In the genomic region with DNA sequence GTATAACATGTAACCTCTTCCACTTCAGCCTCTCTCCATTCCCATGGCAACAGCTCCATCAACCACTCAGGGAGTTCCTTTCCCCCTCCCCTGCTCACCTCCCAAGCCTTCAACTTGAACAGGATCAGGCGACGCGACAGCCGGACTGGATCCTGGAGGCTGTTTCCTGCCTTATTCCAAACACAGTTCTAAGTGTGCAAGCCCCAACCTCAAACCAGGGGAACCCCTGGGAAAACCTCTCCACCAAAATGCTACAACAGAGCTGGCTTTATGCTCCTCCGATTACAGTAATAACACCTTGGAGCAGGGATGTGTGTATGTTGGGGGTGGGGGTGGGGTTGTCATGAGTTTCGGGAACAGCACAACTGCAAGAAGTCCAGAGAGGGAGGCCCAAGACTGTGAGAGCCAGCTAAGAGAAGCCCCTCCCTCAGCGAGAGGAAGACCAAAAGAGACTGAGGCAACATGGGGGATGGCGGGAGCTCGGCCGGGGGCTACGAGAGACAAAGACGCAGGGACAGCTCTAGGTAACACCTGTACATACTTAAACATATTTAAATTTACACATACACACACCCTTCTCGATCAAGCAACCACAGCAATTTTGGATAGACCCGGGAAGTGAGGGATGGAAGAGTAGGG, we compare ENCODE assay signal across 8 mouse cellular contexts. TPM values are rescaled to one million over a fixed set of nuclear protein-coding genes. Genes with fewer than 3 reads are reported as not detected.
DNase-seq lines count a peak whose midpoint lies in the region; ATAC-seq and TF ChIP-seq lines count a peak whose summit lies in the region.

No protein-coding gene starts in this region.

- 0 out of 2 replicates have a peak, but pooled peaks cover 4% of the 10 kb centered on the region for H3K36me3 ChIP-seq in kidney, postnatal 0 days (ENCODE audit: insufficient read depth, low read length)
- H3K36me3 ChIP-seq in embryonic facial prominence, embryonic 13.5 days: peaks cover 7% of the 10 kb centered on the region
- H3K36me3 ChIP-seq in limb, embryonic 10.5 days: peaks cover 42% of the 10 kb centered on the region

- no peak for TF ChIP-seq CTCF in kidney, postnatal 0 days (IDR thresholded peaks at IDR 0.05; ENCODE audit: low read depth)
- no peak for TF ChIP-seq CTCF in olfactory bulb, adult 2 months (IDR thresholded peaks at IDR 0.05; ENCODE audit: insufficient read depth, low read depth, low read length)

- no peak for TF ChIP-seq POLR2A in olfactory bulb, adult 2 months (IDR thresholded peaks at IDR 0.05; ENCODE audit: insufficient read depth, low read depth, low read length)

- peak overlapping the region; percentile 93 for H3K4me3 ChIP-seq in kidney, postnatal 0 days (replicated peaks; ENCODE audit: low read depth, low read length)
- peak overlapping the region; percentile 94 for H3K4me3 ChIP-seq in embryonic facial prominence, embryonic 13.5 days
- peak overlapping the region; percentile 89 for H3K4me3 ChIP-seq in limb, embryonic 10.5 days
- peak overlapping the region; percentile 63 for H3K4me3 ChIP-seq in olfactory bulb, adult 2 months (ENCODE audit: insufficient read depth, low read depth, low read length)

- ATAC-seq in kidney, postnatal 0 days (replicated peaks; ENCODE audit: low FRiP score, low read depth): no peak
- ATAC-seq in embryonic facial prominence, embryonic 13.5 days (ENCODE audit: insufficient number of reproducible peaks, insufficient read depth, low FRiP score, low TSS enrichment, low read depth): no peak
- no peak for ATAC-seq in megakaryocyte-erythroid progenitor cell, adult 5-6 weeks (replicated peaks; ENCODE audit: low FRiP score, low TSS enrichment, poor library complexity, severe bottlenecking)

- peak overlapping the region; percentile 93 for H3K9ac ChIP-seq in kidney, postnatal 0 days (ENCODE audit: low read depth, low read length)
- H3K9ac ChIP-seq in embryonic facial prominence, embryonic 13.5 days: peak overlapping the region; percentile 96

- WGBS in kidney, postnatal 0 days: under 1% methylated on average over 14 of the region's 14 CpGs
- WGBS in embryonic facial prominence, embryonic 13.5 days: 1% methylated on average over 14 of the region's 14 CpGs
- 1% methylated on average over 14 of the region's 14 CpGs for WGBS in limb, embryonic 10.5 days
- WGBS in olfactory bulb, adult 2 months: 4% methylated on average over 14 of the region's 14 CpGs

- H3K27ac ChIP-seq in kidney, postnatal 0 days: peak overlapping the region; percentile 98
- peak overlapping the region; percentile 98 for H3K27ac ChIP-seq in embryonic facial prominence, embryonic 13.5 days
- H3K27ac ChIP-seq in limb, embryonic 10.5 days: peak overlapping the region; percentile 99
- H3K27ac ChIP-seq in olfactory bulb, adult 2 months (ENCODE audit: insufficient read depth, low read depth, low read length): no peak overlapping the region

- H3K9me3 ChIP-seq in kidney, postnatal 0 days (replicated peaks; ENCODE audit: low read length): no peaks in the 10 kb centered on the region
- H3K9me3 ChIP-seq in embryonic facial prominence, embryonic 13.5 days: no peaks in the 10 kb centered on the region
- no peaks in the 10 kb centered on the region for H3K9me3 ChIP-seq in limb, embryonic 10.5 days (replicated peaks)

- DNase-seq in kidney, postnatal 0 days (ENCODE audit: low spot score): peak; percentile 69
- no peak for DNase-seq in kidney, postnatal 36 days
- DNase-seq in limb, embryonic 10.5 days (ENCODE audit: low spot score): peak; percentile 59
- no peak for DNase-seq in right cerebral cortex, postnatal 25 days
- no peak for DNase-seq in lung, postnatal 14 days

- H3K4me1 ChIP-seq in kidney, postnatal 0 days (replicated peaks; ENCODE audit: insufficient read depth, low read length): peaks cover 35% of the 10 kb centered on the region
- peaks cover 59% of the 10 kb centered on the region for H3K4me1 ChIP-seq in embryonic facial prominence, embryonic 13.5 days
- H3K4me1 ChIP-seq in limb, embryonic 10.5 days: peaks cover 63% of the 10 kb centered on the region
- peaks cover 42% of the 10 kb centered on the region for H3K4me1 ChIP-seq in olfactory bulb, adult 2 months (ENCODE audit: control insufficient read depth, insufficient read depth, low read length)

- H3K4me2 ChIP-seq in kidney, postnatal 0 days (ENCODE audit: low read length): peak overlapping the region; percentile 93
- peak overlapping the region; percentile 90 for H3K4me2 ChIP-seq in embryonic facial prominence, embryonic 13.5 days

- no peaks in the 10 kb centered on the region for H3K27me3 ChIP-seq in kidney, postnatal 0 days (ENCODE audit: insufficient read depth, low read length)
- no peaks in the 10 kb centered on the region for H3K27me3 ChIP-seq in embryonic facial prominence, embryonic 13.5 days
- H3K27me3 ChIP-seq in limb, embryonic 10.5 days (ENCODE audit: low read depth, poor library complexity, severe bottlenecking): no peaks in the 10 kb centered on the region

RNA-seq across cellular contexts. Expression of a gene that starts 2.3 kb away (rescaled TPM):
- polyA plus RNA-seq in kidney, postnatal 0 days (2015; fragmentation: Nextera tagmentation; extraction: Ambion mirVana): 10.4 and 11.4 TPM in 2 replicates
- 17.2 and 20.9 TPM in 2 replicates for polyA plus RNA-seq in embryonic facial prominence, embryonic 13.5 days (2015; fragmentation: Nextera tagmentation; extraction: Ambion mirVana)
- polyA plus RNA-seq in limb, embryonic 10.5 days (2016; fragmentation: Nextera tagmentation; extraction: Ambion mirVana): 21.0 and 21.5 TPM in 2 replicates
- not detected in 2 replicates for polyA plus RNA-seq in olfactory bulb, adult 2 months (2012; ENCODE audit: insufficient read depth, insufficient read length, low replicate concordance, missing spikeins)
- total RNA-seq in megakaryocyte-erythroid progenitor cell, adult 5-6 weeks (2014; fragmentation: Nextera tagmentation): 6.8 and 19.0 TPM in 2 replicates
- total RNA-seq in megakaryocyte-erythroid progenitor cell, adult 5-6 weeks (2017): 0.23 and 0.28 TPM in 2 replicates

RNA-seq across cellular contexts. Expression of a gene that starts 5.2 kb away (rescaled TPM):
- polyA plus RNA-seq in kidney, postnatal 0 days (2015; fragmentation: Nextera tagmentation; extraction: Ambion mirVana): 504 and 541 TPM in 2 replicates
- 443 and 487 TPM in 2 replicates for polyA plus RNA-seq in embryonic facial prominence, embryonic 13.5 days (2015; fragmentation: Nextera tagmentation; extraction: Ambion mirVana)
- 626 and 675 TPM in 2 replicates for polyA plus RNA-seq in limb, embryonic 10.5 days (2016; fragmentation: Nextera tagmentation; extraction: Ambion mirVana)
- not detected in 2 replicates for polyA plus RNA-seq in olfactory bulb, adult 2 months (2012; ENCODE audit: insufficient read depth, insufficient read length, low replicate concordance, missing spikeins)
- total RNA-seq in megakaryocyte-erythroid progenitor cell, adult 5-6 weeks (2014; fragmentation: Nextera tagmentation): 226 and 360 TPM in 2 replicates
- total RNA-seq in megakaryocyte-erythroid progenitor cell, adult 5-6 weeks (2017): 171 and 175 TPM in 2 replicates

RNA-seq across cellular contexts. Expression of a gene that starts 12.4 kb away (rescaled TPM):
- polyA plus RNA-seq in kidney, postnatal 0 days (2015; fragmentation: Nextera tagmentation; extraction: Ambion mirVana): 69.2 and 70.9 TPM in 2 replicates
- polyA plus RNA-seq in embryonic facial prominence, embryonic 13.5 days (2015; fragmentation: Nextera tagmentation; extraction: Ambion mirVana): 12.5 and 13.4 TPM in 2 replicates
- polyA plus RNA-seq in limb, embryonic 10.5 days (2016; fragmentation: Nextera tagmentation; extraction: Ambion mirVana): 9.4 and 15.3 TPM in 2 replicates
- not detected in 2 replicates for polyA plus RNA-seq in olfactory bulb, adult 2 months (2012; ENCODE audit: insufficient read depth, insufficient read length, low replicate concordance, missing spikeins)
- 10.1 TPM in 1 of 2 replicates, not detected in the other for total RNA-seq in megakaryocyte-erythroid progenitor cell, adult 5-6 weeks (2014; fragmentation: Nextera tagmentation)
- 15.9 TPM in 1 of 2 replicates, not detected in the other for total RNA-seq in megakaryocyte-erythroid progenitor cell, adult 5-6 weeks (2017)

RNA-seq across cellular contexts. Expression of a gene that starts 34.8 kb away (rescaled TPM):
- polyA plus RNA-seq in kidney, postnatal 0 days (2015; fragmentation: Nextera tagmentation; extraction: Ambion mirVana): 2.3 TPM in 2 replicates
- polyA plus RNA-seq in embryonic facial prominence, embryonic 13.5 days (2015; fragmentation: Nextera tagmentation; extraction: Ambion mirVana): 3.1 and 3.3 TPM in 2 replicates
- polyA plus RNA-seq in limb, embryonic 10.5 days (2016; fragmentation: Nextera tagmentation; extraction: Ambion mirVana): 2.5 TPM in 2 replicates
- polyA plus RNA-seq in olfactory bulb, adult 2 months (2012; ENCODE audit: insufficient read depth, insufficient read length, low replicate concordance, missing spikeins): 69.4 and 106 TPM in 2 replicates
- 5.4 and 6.1 TPM in 2 replicates for total RNA-seq in megakaryocyte-erythroid progenitor cell, adult 5-6 weeks (2014; fragmentation: Nextera tagmentation)
- 4.8 and 5.4 TPM in 2 replicates for total RNA-seq in megakaryocyte-erythroid progenitor cell, adult 5-6 weeks (2017)

RNA-seq across cellular contexts. Expression of a gene that starts 46.5 kb away (rescaled TPM):
- 1.5 TPM in 2 replicates for polyA plus RNA-seq in kidney, postnatal 0 days (2015; fragmentation: Nextera tagmentation; extraction: Ambion mirVana)
- 2.3 and 3.1 TPM in 2 replicates for polyA plus RNA-seq in embryonic facial prominence, embryonic 13.5 days (2015; fragmentation: Nextera tagmentation; extraction: Ambion mirVana)
- 1.6 and 1.9 TPM in 2 replicates for polyA plus RNA-seq in limb, embryonic 10.5 days (2016; fragmentation: Nextera tagmentation; extraction: Ambion mirVana)
- not detected in 2 replicates for polyA plus RNA-seq in olfactory bulb, adult 2 months (2012; ENCODE audit: insufficient read depth, insufficient read length, low replicate concordance, missing spikeins)
- 26.4 and 28.6 TPM in 2 replicates for total RNA-seq in megakaryocyte-erythroid progenitor cell, adult 5-6 weeks (2014; fragmentation: Nextera tagmentation)
- 24.3 and 26.6 TPM in 2 replicates for total RNA-seq in megakaryocyte-erythroid progenitor cell, adult 5-6 weeks (2017)

Comparison
In these comparisons a context has a peak if more than half of its experiments do, and no peak if none do; other contexts are left out.
1. DNase-seq: peak in kidney, postnatal 0 days (single experiment) and limb, embryonic 10.5 days (single experiment); none in kidney, postnatal 36 days (0 of 2), right cerebral cortex, postnatal 25 days (single experiment) and lung, postnatal 14 days (single experiment).
2. Peak in every context shown above with its lines, with median percentiles within 50 percentile points of each other: H3K4me3 ChIP-seq.